Mouse (Mus musculus) intestine, embryonic 16.5 days (tissue): Measurements from ENCODE around the gene Rnf13. TPM values are rescaled to one million over a fixed set of nuclear protein-coding genes. Genes with fewer than 3 reads are reported as not detected.

ENCODE experiments used
- ATAC-seq: fragments of 200-750 bp; cut with Nextera tagmentation; 2 replicates; pipeline ENCODE4 v1.8.0; 2017; ENCODE audit warnings: moderate TSS enrichment, moderate library complexity
- H3K27ac ChIP-seq: fragments of 300-500 bp; sonication (generic); 2 replicates; pipeline ENCODE4 v1.5.1; 2014; ENCODE audit warnings: mild to moderate bottlenecking, low read length
- H3K27me3 ChIP-seq: fragments of 300-500 bp; sonication (generic); replicated peaks from 2 replicates; pipeline ENCODE4 v1.6.1; 2014; ENCODE audit warnings: low read length, control low read depth, mixed read lengths; ENCODE audit not compliant: control insufficient read depth, insufficient read depth
- H3K36me3 ChIP-seq: fragments of 300-500 bp; sonication (generic); 2 replicates; pipeline ENCODE4 v1.6.1; 2014; ENCODE audit warnings: low read length, control low read depth; ENCODE audit not compliant: control insufficient read depth, insufficient read depth
- H3K4me1 ChIP-seq: fragments of 300-500 bp; sonication (generic); 2 replicates; pipeline ENCODE4 v1.6.1; 2014; ENCODE audit warnings: low read length, control low read depth, mixed read lengths; ENCODE audit not compliant: control insufficient read depth, insufficient read depth
- H3K4me2 ChIP-seq: fragments of 300-500 bp; sonication (generic); 2 replicates; pipeline ENCODE4 v1.6.1; 2014; ENCODE audit warnings: low read depth, low read length, control low read depth
- H3K4me3 ChIP-seq: fragments of 300-500 bp; sonication (generic); 2 replicates; pipeline ENCODE4 v1.5.1; 2014; ENCODE audit warnings: mild to moderate bottlenecking, low read length
- H3K9ac ChIP-seq: fragments of 300-500 bp; sonication (generic); 2 replicates; pipeline ENCODE4 v1.6.1; 2014; ENCODE audit warnings: low read depth, low read length
- H3K9me3 ChIP-seq: fragments of 300-500 bp; sonication (generic); 2 replicates; pipeline ENCODE4 v1.6.1; 2016; ENCODE audit warnings: low read length, control low read depth; ENCODE audit not compliant: control insufficient read depth
- WGBS: fragments of 180-500 bp; shearing (Covaris S2); extraction: QIAGEN DNeasy Blood & Tissue Kit; methylation state at CpG from one replicate; pipeline ENCODE4 v1.1.7; 2014; 5-methylcytosine and 5-hydroxymethylcytosine counted together
- polyA plus RNA-seq: library from polyadenylated mRNA; unstranded; fragments of >200 nt; fragmentation: Nextera tagmentation; extraction: Ambion mirVana; gene quantifications from 2 replicates; pipeline ENCODE4 v1.2.1, GENCODE M21; 2015

Rnf13 gene
- polyA plus RNA-seq, 1 experiment from 2014 or later, result 70.6 TPM

DNA sequence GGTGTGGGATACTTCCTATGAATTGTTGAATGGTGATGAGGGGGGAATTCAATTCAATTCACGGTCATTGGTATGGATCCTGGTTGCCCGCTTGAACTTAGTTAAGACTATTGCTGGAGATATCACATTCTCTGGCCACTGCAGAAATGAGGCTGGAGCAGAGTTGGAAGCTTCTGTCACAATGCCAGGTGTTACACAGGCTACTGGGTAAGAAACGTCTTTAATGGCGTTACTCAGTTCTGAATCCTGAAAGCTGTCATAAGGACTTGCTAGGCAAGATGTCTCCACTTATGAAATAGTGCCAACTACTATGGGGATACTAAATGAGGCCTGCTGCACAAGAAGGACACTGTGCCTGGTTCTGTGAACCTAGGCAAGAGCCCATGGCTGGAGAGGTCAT, 101.0 kb downstream of the Rnf13 start:
- Histone ChIP-seq H3K9me3 (no peaks in the 10 kb centered on the region; the same call in 1 of the 2 replicates), H3K4me1 (no peaks in the 10 kb centered on the region)

GRCm38 (mm10) chr3:57843775-57844174, 107.9 kb downstream of the Rnf13 start:
- H3K4me2 ChIP-seq, result no peak overlapping the region
- H3K9ac ChIP-seq, result no peak overlapping the region
- H3K9me3 ChIP-seq, result no peaks in the 10 kb centered on the region; the same call in 1 of the 2 replicates
- no peak for ATAC-seq
- H3K4me3 ChIP-seq, result no peak overlapping the region
- no peaks in the 10 kb centered on the region for H3K27me3 ChIP-seq
- H3K4me1 ChIP-seq, result peaks cover 5% of the 10 kb centered on the region
- H3K36me3 ChIP-seq, result no peaks in the 10 kb centered on the region
- no peak overlapping the region for H3K27ac ChIP-seq

More for the DNA sequence above, 101.0 kb downstream of the Rnf13 start:
- H3K27ac ChIP-seq, result no peak overlapping the region
- H3K4me2 ChIP-seq, result no peak overlapping the region
- 92% methylated on average over 4 of the region's 4 CpGs for WGBS
- no peaks in the 10 kb centered on the region for H3K27me3 ChIP-seq
- ATAC-seq, result no peak
- H3K4me3 ChIP-seq, result no peak overlapping the region
- no peak overlapping the region for H3K9ac ChIP-seq
- H3K36me3 ChIP-seq, result no peaks in the 10 kb centered on the region

- ATAC-seq, result no peak
- Histone ChIP-seq H3K9me3 (no peaks in the 10 kb centered on the region), H3K4me2 (peak overlapping the region; percentile 92), H3K27me3 (no peaks in the 10 kb centered on the region), H3K9ac (peak overlapping the region; percentile 85), H3K4me3 (peak overlapping the region; percentile 95), H3K4me1 (peaks cover 5% of the 10 kb centered on the region), H3K27ac (no peak overlapping the region), H3K36me3 (no peaks in the 10 kb centered on the region)
- WGBS, result 19% methylated on average over 11 of the region's 11 CpGs
Observed at GRCm38 (mm10) chr3:57845786-57846661, 110.2 kb downstream of the Rnf13 start.

- H3K9me3 ChIP-seq, result no peaks in the 10 kb centered on the region
- 3% methylated on average over 9 of the region's 9 CpGs for WGBS
- no peaks in the 10 kb centered on the region for H3K27me3 ChIP-seq
- peak overlapping the region; percentile 95 for H3K4me3 ChIP-seq
- H3K27ac ChIP-seq, result peak overlapping the region; percentile 82
- no peaks in the 10 kb centered on the region for H3K36me3 ChIP-seq
- no peak for ATAC-seq
- H3K9ac ChIP-seq, result peak overlapping the region; percentile 85
- peaks cover 5% of the 10 kb centered on the region for H3K4me1 ChIP-seq
- H3K4me2 ChIP-seq, result peak overlapping the region; percentile 92
Observed at GRCm38 (mm10) chr3:57846662-57846911, 110.7 kb downstream of the Rnf13 start.

- no peaks in the 10 kb centered on the region for H3K36me3 ChIP-seq
- peaks cover 5% of the 10 kb centered on the region for H3K4me1 ChIP-seq
- no peaks in the 10 kb centered on the region for H3K27me3 ChIP-seq
- peak overlapping the region; percentile 82 for H3K27ac ChIP-seq
- peak; percentile 92 for ATAC-seq
- under 1% methylated on average over 66 of the region's 104 CpGs for WGBS
- H3K4me2 ChIP-seq, result peak overlapping the region; percentile 92
- peak overlapping the region; percentile 85 for H3K9ac ChIP-seq
- H3K4me3 ChIP-seq, result peak overlapping the region; percentile 95
- no peaks in the 10 kb centered on the region for H3K9me3 ChIP-seq
Observed at GRCm38 (mm10) chr3:57846912-57847759, 111.3 kb downstream of the Rnf13 start.

DNA sequence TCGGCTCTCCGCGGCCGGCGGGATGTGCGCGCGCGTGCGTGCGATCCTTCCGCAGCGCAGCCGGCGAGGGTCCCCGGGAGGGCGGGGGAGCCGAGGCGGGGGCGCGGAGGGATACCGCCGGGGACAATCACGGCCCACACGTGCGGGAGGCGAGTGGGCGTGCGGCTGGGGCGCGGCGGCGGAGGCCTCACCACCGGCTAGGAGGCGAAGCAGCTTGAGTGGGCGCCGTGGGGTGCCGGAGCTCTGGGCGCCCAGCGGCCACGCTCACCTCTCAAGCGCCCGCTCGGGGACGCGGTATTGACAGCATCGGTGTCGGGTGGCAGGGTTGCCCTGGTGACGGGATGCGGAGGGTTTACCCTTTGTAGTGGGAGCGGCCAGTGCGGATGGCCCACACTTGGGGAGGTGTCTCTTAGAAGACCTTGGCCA, 111.9 kb downstream of the Rnf13 start, which contains the start of gene Pfn2:
Gene Pfn2, minus strand, starts transcription at position 320 of the 426 bp plus-strand sequence.
- WGBS, result under 1% methylated on average over 46 of the region's 52 CpGs
- Histone ChIP-seq H3K36me3 (no peaks in the 10 kb centered on the region), H3K4me3 (peak within 1 kb of the TSS; percentile 95)

DNA sequence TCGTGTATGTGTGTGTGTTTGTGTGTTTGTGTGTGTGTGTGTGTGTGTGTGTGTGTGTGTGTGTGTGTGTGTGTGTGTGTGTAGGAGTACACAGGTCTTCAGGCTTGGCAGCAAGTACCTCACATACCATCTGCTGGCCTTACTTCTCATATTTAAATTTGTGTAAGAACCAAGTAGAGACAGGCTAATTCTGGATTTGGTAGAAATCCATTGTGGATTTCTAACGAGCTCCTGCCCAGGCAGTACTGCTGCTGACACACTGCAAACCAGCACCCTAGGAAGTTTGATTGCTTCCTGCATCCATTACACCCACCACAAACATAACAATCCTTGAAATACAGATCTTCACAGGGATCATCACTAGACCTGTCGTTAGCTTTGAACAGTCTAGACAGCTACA, 147.1 kb downstream of the Rnf13 start:
- H3K9ac ChIP-seq, result no peak overlapping the region
- no peaks in the 10 kb centered on the region for H3K36me3 ChIP-seq
- WGBS, result 72% methylated on average over 3 of the region's 3 CpGs
- H3K9me3 ChIP-seq, result no peaks in the 10 kb centered on the region
- H3K27ac ChIP-seq, result no peak overlapping the region
- no peak overlapping the region for H3K4me3 ChIP-seq
- no peaks in the 10 kb centered on the region for H3K4me1 ChIP-seq
- H3K27me3 ChIP-seq, result no peaks in the 10 kb centered on the region
- H3K4me2 ChIP-seq, result no peak overlapping the region
- ATAC-seq, result no peak

More for the DNA sequence above, 111.9 kb downstream of the Rnf13 start, which contains the start of gene Pfn2:
- peak within 1 kb of the TSS; percentile 82 for H3K27ac ChIP-seq
- no peaks in the 10 kb centered on the region for H3K9me3 ChIP-seq
- peak within 1 kb of the TSS; percentile 92 for H3K4me2 ChIP-seq
- peak within 1 kb of the TSS; percentile 85 for H3K9ac ChIP-seq
- peaks cover 5% of the 10 kb centered on the region for H3K4me1 ChIP-seq
- ATAC-seq, result peak; percentile 80
- H3K27me3 ChIP-seq, result no peaks in the 10 kb centered on the region

Other genes starting within 250 kb of the Rnf13 start
- gene Wwtr1, start 160.2 kb upstream of the Rnf13 start, polyA plus RNA-seq, result 13.1 and 13.5 TPM in 2 replicates
- 59.9 and 69.6 TPM in 2 replicates for gene Commd2, start 84.3 kb upstream of the Rnf13 start, polyA plus RNA-seq
- gene Ankub1, start 43.3 kb upstream of the Rnf13 start, polyA plus RNA-seq, result not detected in 2 replicates
- 49.6 and 53.4 TPM in 2 replicates for gene Pfn2, start 112.0 kb downstream of the Rnf13 start, polyA plus RNA-seq